Mouse (Mus musculus) C2C12 (cell line): Measurements from ENCODE around the gene Lyg2. TPM values are rescaled to one million over a fixed set of nuclear protein-coding genes. Genes with fewer than 3 reads are reported as not detected.

Experiments
- H3K27me3 ChIP-seq: one replicate; pipeline ENCODE4 v1.6.1; 2011; ENCODE audit not compliant: control insufficient read depth, insufficient read depth, insufficient read length
- H3K36me3 ChIP-seq: one replicate; pipeline ENCODE4 v1.6.1; 2011; ENCODE audit not compliant: control insufficient read depth, insufficient read depth
- H3K4me3 ChIP-seq: one replicate; pipeline ENCODE4 v1.5.1; 2011; ENCODE audit warnings: mild to moderate bottlenecking, control low read depth; ENCODE audit not compliant: poor library complexity, insufficient read depth, severe bottlenecking
- H3K79me2 ChIP-seq: one replicate; pipeline ENCODE4 v1.6.1; 2011; ENCODE audit not compliant: control insufficient read depth, insufficient read depth
- H3K79me3 ChIP-seq: one replicate; pipeline ENCODE4 v1.6.1; 2011; ENCODE audit warnings: low read depth, control low read depth
- H3ac ChIP-seq: one replicate; pipeline ENCODE3; 2011; ENCODE audit warnings: low read depth; ENCODE audit not compliant: control insufficient read depth, insufficient read length
- CEBPB ChIP-seq: IDR thresholded peaks from one replicate; pipeline ENCODE4 v1.6.1; 2011; ENCODE audit warnings: low read depth, mild to moderate bottlenecking, control low read depth, moderate library complexity
- CTCF ChIP-seq: IDR thresholded peaks from one replicate; pipeline ENCODE4 v1.5.1; 2011; ENCODE audit not compliant: control insufficient read depth, insufficient read depth, insufficient read length
- FOSL1 ChIP-seq: IDR thresholded peaks from one replicate; pipeline ENCODE4 v1.8.0; 2011; ENCODE audit warnings: mild to moderate bottlenecking, low read length; ENCODE audit not compliant: poor library complexity, insufficient read depth, severe bottlenecking
- MAX ChIP-seq: IDR thresholded peaks from one replicate; pipeline ENCODE4 v1.6.1; 2011; ENCODE audit warnings: mild to moderate bottlenecking, control low read depth
- MYOD1 ChIP-seq: IDR thresholded peaks from one replicate; pipeline ENCODE4 v1.6.1; 2011; ENCODE audit warnings: low read depth; ENCODE audit not compliant: control insufficient read depth, insufficient read length
- MYOG ChIP-seq: IDR thresholded peaks from one replicate; pipeline ENCODE4 v1.6.1; 2011; ENCODE audit not compliant: control insufficient read depth, insufficient read length; ENCODE audit errors: extremely low read depth
- USF1 ChIP-seq: IDR thresholded peaks from one replicate; pipeline ENCODE4 v1.6.1; 2011; ENCODE audit warnings: low read depth, mild to moderate bottlenecking, control low read depth, moderate library complexity
- polyA plus RNA-seq: library from polyadenylated mRNA; unstranded; fragments of >200 nt; fragmentation: generic; extraction: Trizol; gene quantifications from one replicate; pipeline ENCODE4 v1.2.1, GENCODE M21; 2012; ENCODE audit warnings: missing spikeins

Lyg2 gene
- polyA plus RNA-seq, 1 experiment: not detected

DNA sequence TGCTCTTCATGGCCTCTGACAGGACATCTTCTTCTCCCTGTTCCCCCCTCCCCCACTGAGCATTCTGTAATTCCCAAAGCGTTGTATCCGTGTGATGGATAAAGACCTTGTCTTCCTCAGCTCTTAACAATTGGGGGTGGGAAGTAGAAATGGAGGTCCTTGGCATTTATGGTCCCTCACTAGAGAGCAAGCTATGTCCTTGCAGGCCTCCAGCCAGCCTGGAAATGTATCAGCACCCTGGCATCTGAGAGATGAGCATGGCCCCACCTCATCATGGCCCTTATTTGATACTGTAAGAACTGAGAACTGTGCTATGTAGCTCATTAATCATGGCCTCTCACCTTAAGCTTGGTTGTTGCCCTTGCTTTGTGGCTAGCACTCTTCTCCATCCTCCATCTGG lies 39.0 kb upstream of the Lyg2 start:
- Histone ChIP-seq H3K79me2 (no peaks in the 10 kb centered on the region), H3ac (no peak overlapping the region), H3K79me3 (no peaks in the 10 kb centered on the region), H3K36me3 (no peaks in the 10 kb centered on the region), H3K27me3 (peaks cover 5% of the 10 kb centered on the region), H3K4me3 (no peak overlapping the region)
- TF ChIP-seq MYOG (no peak), CTCF (no peak), MAX (no peak), MYOD1 (no peak), FOSL1 (no peak), USF1 (no peak), CEBPB (no peak)

DNA sequence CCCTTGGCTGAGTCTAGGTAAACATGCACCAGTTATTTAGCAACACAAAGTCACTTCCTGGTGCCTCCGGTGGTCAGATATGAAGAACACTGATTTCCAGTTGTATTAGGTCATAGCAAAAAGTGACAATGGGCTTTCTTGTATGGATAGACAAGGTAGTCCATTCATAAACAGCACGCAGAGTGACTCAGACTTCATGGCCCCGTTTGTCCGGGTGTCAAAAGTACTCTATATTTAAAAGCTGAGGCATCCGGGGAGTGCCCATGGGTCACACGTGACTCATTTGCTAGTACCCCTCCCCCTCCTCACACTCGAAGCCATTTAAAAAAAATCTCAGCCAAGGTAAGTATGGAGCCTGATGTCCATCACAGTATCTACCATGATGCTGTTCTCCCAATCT lies 38.5 kb upstream of the Lyg2 start:
- Histone ChIP-seq H3K36me3 (no peaks in the 10 kb centered on the region), H3K79me3 (no peaks in the 10 kb centered on the region), H3ac (no peak overlapping the region), H3K79me2 (no peaks in the 10 kb centered on the region), H3K4me3 (no peak overlapping the region), H3K27me3 (peaks cover 9% of the 10 kb centered on the region)
- TF ChIP-seq MYOD1: no peak
- no peak for TF ChIP-seq CEBPB
- no peak for TF ChIP-seq USF1
- TF ChIP-seq CTCF: no peak
- no peak for TF ChIP-seq MAX
- TF ChIP-seq MYOG: no peak
- no peak for TF ChIP-seq FOSL1

DNA sequence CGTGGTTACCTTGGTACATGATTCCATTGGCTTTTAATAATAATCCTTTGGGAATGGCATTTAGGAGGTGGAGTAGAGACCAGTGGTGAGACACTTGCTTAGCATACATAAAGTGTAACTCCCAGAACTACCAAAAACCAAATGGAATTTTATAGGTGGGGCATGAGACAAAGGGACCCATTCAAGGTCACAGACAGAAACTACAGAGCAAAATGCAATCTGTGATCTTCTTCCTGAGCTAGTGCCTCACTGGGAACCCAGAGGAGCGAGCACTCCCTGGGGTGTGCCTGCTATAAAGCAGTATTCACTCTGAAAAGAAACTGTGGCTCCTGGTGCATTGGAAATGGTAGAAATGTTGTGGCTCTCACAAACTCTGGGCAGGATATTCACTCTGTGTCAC lies 32.6 kb upstream of the Lyg2 start:
- Histone ChIP-seq H3K36me3 (no peaks in the 10 kb centered on the region), H3K4me3 (no peak overlapping the region), H3K27me3 (peaks cover 5% of the 10 kb centered on the region), H3K79me3 (no peaks in the 10 kb centered on the region), H3ac (no peak overlapping the region), H3K79me2 (no peaks in the 10 kb centered on the region)
- no peak for TF ChIP-seq CEBPB
- TF ChIP-seq MYOG: no peak
- no peak for TF ChIP-seq MAX
- TF ChIP-seq CTCF: no peak
- no peak for TF ChIP-seq MYOD1
- TF ChIP-seq FOSL1: no peak
- no peak for TF ChIP-seq USF1

DNA sequence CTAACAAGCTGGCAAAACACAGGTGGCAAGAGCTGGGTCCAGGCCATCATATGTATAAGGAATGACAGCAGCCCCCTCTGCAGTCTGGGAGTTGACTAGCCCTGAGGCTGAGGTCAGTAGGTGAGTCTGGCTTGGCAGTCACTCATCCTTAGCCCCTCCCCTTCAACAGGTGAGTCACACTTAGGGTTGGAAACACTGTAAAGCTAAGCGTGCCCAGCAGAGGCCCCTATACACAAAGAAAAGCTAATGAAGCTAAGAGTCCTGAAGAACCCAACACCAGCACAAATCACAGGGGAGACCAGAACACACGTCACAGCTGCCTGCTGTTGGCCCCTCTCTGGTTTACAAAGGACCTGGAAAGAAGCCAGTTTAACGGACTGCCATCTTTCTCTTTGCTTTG lies 15.5 kb upstream of the Lyg2 start:
- Histone ChIP-seq H3K4me3 (no peak overlapping the region), H3K79me3 (no peaks in the 10 kb centered on the region), H3K79me2 (no peaks in the 10 kb centered on the region), H3K36me3 (no peaks in the 10 kb centered on the region), H3K27me3 (no peaks in the 10 kb centered on the region), H3ac (no peak overlapping the region)
- TF ChIP-seq CEBPB (no peak), CTCF (no peak), MYOG (no peak), MAX (no peak), MYOD1 (no peak), USF1 (no peak), FOSL1 (no peak)

DNA sequence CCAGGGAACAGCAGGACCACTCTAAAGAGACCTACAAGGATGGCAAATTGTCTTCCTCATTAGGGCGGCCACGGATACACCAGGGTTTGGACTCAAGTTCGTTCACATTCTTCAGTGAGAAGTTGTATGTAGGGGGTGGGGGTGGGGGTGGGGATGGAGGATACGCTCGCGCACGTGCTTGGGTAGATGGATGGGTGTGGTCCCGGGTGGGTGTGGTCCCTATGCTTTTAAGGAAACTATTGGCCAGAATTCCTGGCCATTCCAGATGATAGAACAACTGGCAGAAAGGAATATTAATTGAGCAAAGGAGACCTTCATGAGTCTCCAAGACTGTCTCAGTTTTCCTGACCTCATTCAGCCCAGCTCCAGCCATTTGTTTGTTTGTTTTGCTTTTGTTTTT lies 9.7 kb upstream of the Lyg2 start:
- no peaks in the 10 kb centered on the region for H3K79me2 ChIP-seq

DNA sequence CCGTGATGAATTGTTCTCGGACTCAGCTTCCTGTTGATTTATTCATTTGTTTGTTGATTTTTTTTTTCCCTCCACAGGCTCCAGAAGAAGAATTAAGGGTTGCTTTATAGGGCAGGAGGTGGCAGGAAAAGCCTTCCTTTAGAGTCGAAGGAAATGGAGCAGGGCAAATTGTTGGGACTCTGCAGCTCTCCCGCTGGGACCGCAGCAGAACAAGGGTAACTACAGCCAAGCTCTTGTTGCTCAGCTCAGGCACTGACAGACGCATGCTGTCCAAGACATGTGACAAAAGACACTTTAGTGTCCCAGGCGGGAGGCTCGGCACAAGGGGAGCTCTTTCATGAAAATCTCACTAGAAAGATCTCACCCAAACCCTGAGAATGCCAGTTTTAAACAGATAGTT lies 6.2 kb upstream of the Lyg2 start:
- Histone ChIP-seq H3K79me2 (no peaks in the 10 kb centered on the region), H3K27me3 (peaks cover 9% of the 10 kb centered on the region), H3K79me3 (no peaks in the 10 kb centered on the region), H3K4me3 (no peak overlapping the region), H3ac (no peak overlapping the region), H3K36me3 (no peaks in the 10 kb centered on the region)
- TF ChIP-seq CTCF: no peak
- no peak for TF ChIP-seq FOSL1
- no peak for TF ChIP-seq USF1
- no peak for TF ChIP-seq MYOD1
- TF ChIP-seq CEBPB: no peak
- TF ChIP-seq MYOG: no peak
- no peak for TF ChIP-seq MAX

More for the DNA sequence above, 9.7 kb upstream of the Lyg2 start:
- H3K4me3 ChIP-seq: no peak overlapping the region
- H3K79me3 ChIP-seq: no peaks in the 10 kb centered on the region
- peaks cover 9% of the 10 kb centered on the region for H3K27me3 ChIP-seq
- no peaks in the 10 kb centered on the region for H3K36me3 ChIP-seq
- TF ChIP-seq MYOD1: no peak
- no peak for TF ChIP-seq MAX
- TF ChIP-seq MYOG: no peak
- TF ChIP-seq USF1: no peak
- TF ChIP-seq CEBPB: no peak
- no peak for TF ChIP-seq CTCF
- no peak for TF ChIP-seq FOSL1
- no peak overlapping the region for H3ac ChIP-seq
